Mouse (Mus musculus): ENCODE measurements around the gene Arl15.

GRCm38 (mm10) chr13:114011019-114011418, 216.7 kb downstream of the Arl15 start:
- TF ChIP-seq CTCF (IDR thresholded peaks at IDR 0.05): no peak
- no peak for TF ChIP-seq POLR2A (IDR thresholded peaks at IDR 0.05; ENCODE audit: insufficient read depth, low read depth, low read length)

Data from heart, adult 2 months (tissue).